Mouse (Mus musculus): ENCODE measurements around the gene Gm6351. TPM values are rescaled to one million over a fixed set of nuclear protein-coding genes. Genes with fewer than 3 reads are reported as not detected.
"Not testable (repeated sequence)": the region's sequence is repeated elsewhere in the genome, so short reads cannot be mapped to it uniquely, and the experiment has no call there.

The Gm6351 gene
- polyA plus RNA-seq (2017; shearing (Covaris generic)): not detected

DNA sequence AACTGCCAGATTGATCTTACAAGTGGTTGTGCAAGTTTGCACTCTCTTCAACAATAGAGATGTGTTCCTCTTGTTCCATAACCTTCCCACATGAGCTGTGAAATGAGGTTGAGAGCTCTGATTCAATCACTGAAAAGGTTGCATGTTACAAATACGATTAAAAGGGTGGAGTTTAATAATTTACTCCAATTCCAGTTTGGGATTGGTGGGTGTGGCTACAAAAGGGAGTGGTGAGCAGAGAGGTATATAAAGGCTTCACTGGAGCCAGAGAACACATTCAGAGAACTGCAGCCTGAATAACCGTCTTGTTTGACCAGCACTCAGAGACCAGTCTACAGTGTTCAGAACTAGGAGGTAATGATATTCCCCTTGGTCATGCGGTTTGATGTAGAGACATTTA, at the start of gene Gm6351:
Gene Gm6351 (plus strand): TSS at position 301 of the 400 bp plus-strand sequence.
- not testable (repeated sequence) for ATAC-seq

DNA sequence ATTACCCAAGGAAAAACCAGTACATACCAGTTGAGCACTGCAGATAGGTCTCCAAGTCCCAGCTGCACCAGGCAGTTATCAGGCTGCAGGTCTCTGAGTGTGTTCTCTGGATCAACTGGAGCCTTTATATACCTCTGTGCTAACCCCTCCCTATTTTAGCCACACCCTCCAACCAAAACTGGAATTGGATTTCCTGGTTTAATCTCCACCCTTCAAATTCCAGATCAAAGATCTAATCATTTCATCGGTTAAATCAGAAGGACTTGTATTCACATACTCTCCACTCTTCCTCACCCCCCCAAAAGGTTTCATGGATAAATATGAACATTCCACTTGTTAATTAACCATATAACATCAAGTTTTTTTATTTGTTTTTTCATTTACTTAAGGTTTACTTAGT, 5.7 kb upstream of the Gm6351 start, which contains the start of gene BC061212:
Gene BC061212 (minus strand): TSS at position 101 of the 400 bp plus-strand sequence.
- ATAC-seq: not testable (repeated sequence)

Other genes with a start within 250 kb of the Gm6351 start
- not detected for gene Gm7792, start 232.6 kb upstream of the Gm6351 start, polyA plus RNA-seq (2017; shearing (Covaris generic))
- not detected for gene Gm16429, start 147.3 kb upstream of the Gm6351 start, polyA plus RNA-seq (2017; shearing (Covaris generic))
- not detected for gene BC061212, start 5.8 kb upstream of the Gm6351 start, polyA plus RNA-seq (2017; shearing (Covaris generic))
- not detected for gene Gm3106, start 141.6 kb downstream of the Gm6351 start, polyA plus RNA-seq (2017; shearing (Covaris generic))
- not detected for gene A430089I19Rik, start 230.4 kb downstream of the Gm6351 start, polyA plus RNA-seq (2017; shearing (Covaris generic))
- gene Gm6502, start 238.1 kb downstream of the Gm6351 start, polyA plus RNA-seq (2017; shearing (Covaris generic)): not detected